Mouse (Mus musculus) lung, postnatal 0 days (tissue): ENCODE measurements around the gene Tmc8. TPM values are rescaled to one million over a fixed set of nuclear protein-coding genes. Genes with fewer than 3 reads are reported as not detected.

Experiments
- ATAC-seq: fragments of 200-750 bp; cut with Nextera tagmentation; 2 replicates; pipeline ENCODE4 v1.8.0; 2017; ENCODE audit warnings: moderate library complexity
- DNase-seq: peaks from one replicate; pipeline ENCODE4 v3.0.0-alpha.2; 2016; ENCODE audit warnings: low spot score
- H3K27ac ChIP-seq: fragments of 300-500 bp; sonication (generic); 2 replicates; pipeline ENCODE4 v1.5.1; 2014; ENCODE audit warnings: antibody characterized with exemption, mild to moderate bottlenecking, low read length, mixed read lengths
- H3K27me3 ChIP-seq: fragments of 300-500 bp; sonication (generic); replicated peaks from 2 replicates; pipeline ENCODE4 v1.6.1; 2014; ENCODE audit warnings: low read length, mixed read lengths; ENCODE audit not compliant: insufficient read depth
- H3K36me3 ChIP-seq: fragments of 300-500 bp; sonication (generic); 2 replicates; pipeline ENCODE4 v1.6.1; 2014; ENCODE audit warnings: low read length, mixed read lengths; ENCODE audit not compliant: insufficient read depth
- H3K4me1 ChIP-seq: fragments of 300-500 bp; sonication (generic); 2 replicates; pipeline ENCODE4 v1.6.1; 2014; ENCODE audit warnings: antibody characterized with exemption, low read depth, low read length, mixed read lengths; ENCODE audit not compliant: insufficient read depth
- H3K4me2 ChIP-seq: fragments of 300-500 bp; sonication (generic); replicated peaks from 2 replicates; pipeline ENCODE4 v1.6.1; 2014; ENCODE audit warnings: low read depth, mild to moderate bottlenecking, low read length, moderate library complexity, mixed read lengths
- H3K4me3 ChIP-seq: fragments of 300-500 bp; sonication (generic); 2 replicates; pipeline ENCODE4 v1.5.1; 2014; ENCODE audit warnings: low read depth, low read length
- H3K9ac ChIP-seq: fragments of 300-500 bp; sonication (generic); replicated peaks from 2 replicates; pipeline ENCODE4 v1.6.1; 2014; ENCODE audit warnings: low read depth, mild to moderate bottlenecking
- H3K9me3 ChIP-seq: fragments of 300-500 bp; sonication (generic); 2 replicates; pipeline ENCODE4 v1.6.1; 2016; ENCODE audit warnings: low read length, mixed read lengths
- CTCF ChIP-seq: IDR thresholded peaks from 2 replicates; pipeline ENCODE4 v1.5.1; 2016; ENCODE audit warnings: antibody characterized with exemption, mild to moderate bottlenecking
- EP300 ChIP-seq: IDR thresholded peaks from 2 replicates; pipeline ENCODE4 v1.6.1; 2016; ENCODE audit warnings: antibody characterized with exemption, mild to moderate bottlenecking, control low read depth
- WGBS: fragments of 180-500 bp; shearing (Covaris S2); extraction: QIAGEN DNeasy Blood & Tissue Kit; methylation state at CpG from one replicate; pipeline ENCODE4 v1.1.7; 2014; 5-methylcytosine and 5-hydroxymethylcytosine counted together
- polyA plus RNA-seq: library from polyadenylated mRNA; unstranded; fragments of >200 nt; fragmentation: Nextera tagmentation; extraction: Ambion mirVana; gene quantifications from 2 replicates; pipeline ENCODE4 v1.2.1, GENCODE M21; 2015

Gene Tmc8
- polyA plus RNA-seq, 1 experiment from 2014 or later: 5.5 TPM

DNA sequence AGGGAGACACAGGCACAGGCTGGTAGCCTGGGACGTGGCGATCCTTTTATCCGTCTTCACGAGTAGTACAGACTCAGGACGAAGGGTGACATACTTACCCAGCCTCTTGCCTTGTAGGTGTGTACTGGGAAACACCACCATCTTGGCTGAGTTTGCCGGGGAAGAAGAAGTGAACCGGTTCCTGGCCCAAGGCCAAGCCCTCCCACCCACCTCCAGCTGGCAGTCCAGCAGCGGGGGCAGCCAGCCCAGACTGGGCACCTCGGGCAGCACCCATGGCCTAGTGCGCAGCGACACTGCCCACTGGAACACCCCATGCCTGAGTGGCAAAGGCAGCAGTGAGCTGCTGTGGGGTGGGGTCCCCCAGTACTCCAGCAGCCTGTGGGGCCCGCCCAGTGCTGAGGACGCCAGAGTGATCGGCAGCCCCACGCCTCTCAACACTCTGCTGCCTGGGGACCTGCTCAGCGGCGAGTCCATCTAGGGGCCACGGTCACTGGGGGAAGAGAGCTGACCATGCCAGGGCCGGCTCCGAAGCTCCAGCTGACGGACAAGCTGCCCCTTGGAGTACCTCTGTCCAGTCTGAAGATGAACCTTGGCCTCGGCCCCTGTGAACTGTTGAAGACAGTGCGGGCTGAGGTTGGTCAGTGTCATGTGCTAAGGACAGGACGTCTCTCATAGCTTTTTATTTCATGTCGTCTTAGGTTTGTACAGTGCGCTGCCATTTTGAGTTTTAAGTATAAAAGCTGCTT is 21.3 kb upstream of the Tmc8 start:
- Histone ChIP-seq H3K9ac (no peak overlapping the region), H3K9me3 (no peaks in the 10 kb centered on the region), H3K27me3 (no peaks in the 10 kb centered on the region), H3K27ac (no peak overlapping the region), H3K4me1 (no peaks in the 10 kb centered on the region), H3K36me3 (peaks cover 50% of the 10 kb centered on the region), H3K4me3 (no peak overlapping the region), H3K4me2 (no peak overlapping the region)
- 80% methylated on average over 26 of the region's 26 CpGs for WGBS
- TF ChIP-seq CTCF: no peak
- TF ChIP-seq EP300: no peak
- ATAC-seq (no peak), DNase-seq (no peak)

- no peaks in the 10 kb centered on the region for H3K4me1 ChIP-seq
- no peaks in the 10 kb centered on the region for H3K9me3 ChIP-seq
- TF ChIP-seq CTCF: no peak
- no peak for TF ChIP-seq EP300
- H3K36me3 ChIP-seq: peaks cover 41% of the 10 kb centered on the region
- peak; percentile 57 for DNase-seq
- ATAC-seq: peak; percentile 20; the same call in 1 of the 2 replicates
- 64% methylated on average over 13 of the region's 13 CpGs for WGBS
- H3K4me3 ChIP-seq: no peak overlapping the region
- H3K9ac ChIP-seq: no peak overlapping the region
- H3K27me3 ChIP-seq: no peaks in the 10 kb centered on the region
- H3K4me2 ChIP-seq: no peak overlapping the region
- H3K27ac ChIP-seq: no peak overlapping the region
Measured at GRCm38 (mm10) chr11:117761801-117762200, 20.1 kb upstream of the Tmc8 start.

DNA sequence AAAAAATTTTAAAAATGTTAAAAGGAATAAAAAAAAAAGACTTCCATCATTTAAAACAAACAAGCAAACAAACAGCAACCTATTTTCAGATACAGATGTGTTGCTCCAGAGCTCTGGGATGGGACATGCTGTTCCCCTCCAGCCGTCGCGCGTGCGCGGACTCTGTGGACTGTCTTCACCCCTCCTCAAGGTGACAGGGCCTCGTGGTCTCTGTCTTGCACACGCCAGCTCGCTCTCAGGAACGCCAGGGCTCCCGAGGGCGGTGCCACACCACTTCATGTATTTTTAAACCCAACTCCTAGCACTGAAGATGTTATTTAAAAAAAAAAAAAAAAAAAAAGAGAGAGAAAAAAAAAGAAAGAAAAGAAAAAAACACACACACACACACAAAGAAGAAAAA is 19.6 kb upstream of the Tmc8 start:
- Histone ChIP-seq H3K4me1 (no peaks in the 10 kb centered on the region), H3K9me3 (no peaks in the 10 kb centered on the region), H3K9ac (no peak overlapping the region), H3K27me3 (no peaks in the 10 kb centered on the region), H3K27ac (no peak overlapping the region), H3K36me3 (peaks cover 38% of the 10 kb centered on the region), H3K4me3 (no peak overlapping the region), H3K4me2 (no peak overlapping the region)
- TF ChIP-seq CTCF (no peak), EP300 (no peak)
- WGBS: 72% methylated on average over 12 of the region's 12 CpGs
- no peak for ATAC-seq
- peak; percentile 25 for DNase-seq

GRCm38 (mm10) chr11:117764319-117764718 is 17.6 kb upstream of the Tmc8 start:
- H3K27ac ChIP-seq: no peak overlapping the region
- no peak overlapping the region for H3K4me2 ChIP-seq
- H3K9me3 ChIP-seq: no peaks in the 10 kb centered on the region
- WGBS: 83% methylated on average over 9 of the region's 9 CpGs
- no peaks in the 10 kb centered on the region for H3K27me3 ChIP-seq
- TF ChIP-seq EP300: no peak
- no peak for TF ChIP-seq CTCF
- peaks cover 25% of the 10 kb centered on the region; the same call in 1 of the 2 replicates for H3K36me3 ChIP-seq
- H3K4me1 ChIP-seq: no peaks in the 10 kb centered on the region
- no peak for DNase-seq
- H3K4me3 ChIP-seq: no peak overlapping the region
- no peak for ATAC-seq
- no peak overlapping the region for H3K9ac ChIP-seq

DNA sequence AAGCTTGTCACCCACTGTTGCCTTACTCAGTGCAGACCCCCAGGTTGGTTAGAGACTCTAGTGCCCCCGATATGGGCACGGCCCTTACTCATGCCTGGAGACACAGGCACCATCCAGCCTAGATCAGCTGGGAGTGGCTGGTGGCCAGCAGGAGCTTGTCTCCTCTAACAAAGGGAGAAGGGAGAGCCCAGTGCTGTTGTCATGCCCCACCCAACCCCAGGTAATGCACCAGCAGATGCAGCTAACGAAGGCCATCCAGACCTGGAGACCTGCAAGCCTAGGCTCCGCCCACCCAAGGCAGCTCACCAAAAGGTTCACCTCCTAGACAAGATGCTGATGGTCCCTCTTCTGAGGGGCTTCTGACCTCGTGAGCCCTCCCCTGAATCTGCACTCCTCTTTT is 16.5 kb upstream of the Tmc8 start:
- TF ChIP-seq EP300: no peak
- no peak for TF ChIP-seq CTCF
- no peak for ATAC-seq
- 91% methylated on average over 5 of the region's 5 CpGs for WGBS

GRCm38 (mm10) chr11:117766275-117766674 is 15.6 kb upstream of the Tmc8 start:
- Histone ChIP-seq H3K4me3 (no peak overlapping the region), H3K4me1 (no peaks in the 10 kb centered on the region), H3K9ac (no peak overlapping the region), H3K27ac (no peak overlapping the region), H3K4me2 (no peak overlapping the region), H3K36me3 (peaks cover 17% of the 10 kb centered on the region), H3K9me3 (no peaks in the 10 kb centered on the region), H3K27me3 (no peaks in the 10 kb centered on the region)
- WGBS: 82% methylated on average over 3 of the region's 3 CpGs
- ATAC-seq: no peak
- DNase-seq: no peak
- TF ChIP-seq EP300: no peak
- TF ChIP-seq CTCF: no peak

More for the DNA sequence above, 16.5 kb upstream of the Tmc8 start:
- Histone ChIP-seq H3K36me3 (peaks cover 22% of the 10 kb centered on the region; the same call in 1 of the 2 replicates), H3K27ac (no peak overlapping the region), H3K4me2 (no peak overlapping the region), H3K4me1 (no peaks in the 10 kb centered on the region), H3K4me3 (no peak overlapping the region), H3K9ac (no peak overlapping the region), H3K27me3 (no peaks in the 10 kb centered on the region), H3K9me3 (no peaks in the 10 kb centered on the region)
- no peak for DNase-seq
